Mouse (Mus musculus) activated CD4-positive, CD25-positive, alpha-beta regulatory T cell, adult 4 months (primary cell): ENCODE data around the gene Eef1akmt4. TPM values are rescaled to one million over a fixed set of nuclear protein-coding genes. Genes with fewer than 3 reads are reported as not detected.
A peak's percentile ranks its signal among the peaks of the same experiment; 100 is the strongest.

Experiments
- ATAC-seq: one replicate; pipeline ENCODE4 v1.8.0; 2017
- polyA plus RNA-seq, 2 experiments: library from polyadenylated mRNA; unstranded; fragments of 100-300 nt; shearing (Covaris generic); gene quantifications; one replicate each; pipeline ENCODE4 v1.2.1; 2017

Eef1akmt4 gene
- polyA plus RNA-seq: 10 to 100 TPM; 19.0 to 25.6 TPM

DNA sequence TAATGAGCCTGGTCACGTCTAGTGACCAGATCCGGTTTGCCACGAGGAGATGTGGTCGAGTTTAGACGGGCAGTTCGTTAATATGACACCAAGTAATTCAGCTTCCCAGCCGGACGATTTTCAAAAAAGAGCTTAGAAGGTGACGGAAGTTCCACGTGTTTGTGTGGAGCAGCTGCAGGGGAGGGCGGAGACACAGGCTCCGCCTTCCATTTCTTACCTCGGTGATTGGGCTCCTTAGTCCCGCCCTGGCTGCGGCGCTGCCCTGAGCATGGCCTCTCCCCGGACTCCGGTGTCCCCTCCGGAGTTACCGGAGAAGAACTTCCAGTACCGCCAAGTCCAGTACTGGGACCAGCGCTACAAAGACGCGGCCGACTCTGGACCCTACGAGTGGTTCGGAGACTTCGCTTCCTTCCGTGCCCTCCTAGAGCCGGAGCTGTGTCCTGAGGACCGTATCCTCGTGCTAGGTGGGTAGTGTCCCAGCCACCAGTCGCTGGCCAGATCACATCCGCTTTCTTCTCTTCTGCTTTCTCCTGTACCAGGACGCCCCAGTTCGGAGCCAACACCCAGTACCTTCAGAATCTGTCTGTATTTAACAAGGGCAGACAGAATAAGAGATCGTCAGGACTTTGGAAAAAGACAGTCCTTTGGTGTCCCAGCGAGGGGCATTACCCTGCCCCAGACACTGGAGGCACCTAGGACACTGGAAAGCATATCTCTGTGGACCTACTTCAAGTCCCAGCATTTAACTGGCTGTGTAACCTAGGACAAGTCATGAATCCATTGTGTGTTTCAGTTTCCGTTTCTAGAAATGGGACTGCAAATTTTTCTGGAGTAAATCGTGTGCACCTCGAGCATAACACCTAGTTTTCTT, at the start of gene Eef1akmt4, which contains the start of the genes Gm49333 and Alg3:
Gene Eef1akmt4, plus strand, starts transcription at position 237 of the 871 bp plus-strand sequence.
Gene Gm49333, plus strand, starts transcription at position 254 of the 871 bp plus-strand sequence.
Gene Alg3, minus strand, starts transcription at position 379 of the 871 bp plus-strand sequence.
- ATAC-seq: peak; percentile 96

GRCm38 (mm10) chr16:20565075-20565474, 46.3 kb upstream of the Eef1akmt4 start:
- ATAC-seq: no peak

DNA sequence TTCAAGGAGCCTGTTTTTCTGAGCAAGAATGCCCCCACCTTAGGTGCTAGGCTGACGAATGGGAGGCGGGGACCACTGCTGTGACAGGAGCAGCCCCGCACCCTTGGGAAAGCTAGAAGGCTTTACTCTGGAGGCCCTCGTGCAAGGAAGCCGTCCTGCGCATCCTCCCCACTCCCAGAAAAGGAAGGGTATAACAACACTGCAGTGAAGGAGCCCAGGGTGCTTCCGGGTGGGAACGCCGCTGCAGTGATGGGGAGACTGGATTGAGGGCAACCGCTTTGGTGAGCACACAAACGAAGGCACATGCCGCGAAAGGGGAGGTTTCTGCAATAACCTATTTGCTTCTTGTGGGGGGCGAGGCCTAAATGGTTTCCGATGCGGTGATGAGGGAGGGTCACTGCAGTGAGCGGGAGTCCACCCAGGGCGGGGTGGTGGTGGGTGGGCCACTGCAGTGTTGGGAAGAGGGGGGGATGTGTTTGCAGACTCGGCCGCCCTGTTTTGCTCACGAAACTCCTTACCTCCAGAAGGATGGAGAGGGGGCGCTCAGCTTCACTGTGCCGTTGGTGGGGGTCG, 21.9 kb upstream of the Eef1akmt4 start, which contains the start of gene Vwa5b2:
Gene Vwa5b2, plus strand, starts transcription at position 106 of the 573 bp plus-strand sequence.
- no peak for ATAC-seq

DNA sequence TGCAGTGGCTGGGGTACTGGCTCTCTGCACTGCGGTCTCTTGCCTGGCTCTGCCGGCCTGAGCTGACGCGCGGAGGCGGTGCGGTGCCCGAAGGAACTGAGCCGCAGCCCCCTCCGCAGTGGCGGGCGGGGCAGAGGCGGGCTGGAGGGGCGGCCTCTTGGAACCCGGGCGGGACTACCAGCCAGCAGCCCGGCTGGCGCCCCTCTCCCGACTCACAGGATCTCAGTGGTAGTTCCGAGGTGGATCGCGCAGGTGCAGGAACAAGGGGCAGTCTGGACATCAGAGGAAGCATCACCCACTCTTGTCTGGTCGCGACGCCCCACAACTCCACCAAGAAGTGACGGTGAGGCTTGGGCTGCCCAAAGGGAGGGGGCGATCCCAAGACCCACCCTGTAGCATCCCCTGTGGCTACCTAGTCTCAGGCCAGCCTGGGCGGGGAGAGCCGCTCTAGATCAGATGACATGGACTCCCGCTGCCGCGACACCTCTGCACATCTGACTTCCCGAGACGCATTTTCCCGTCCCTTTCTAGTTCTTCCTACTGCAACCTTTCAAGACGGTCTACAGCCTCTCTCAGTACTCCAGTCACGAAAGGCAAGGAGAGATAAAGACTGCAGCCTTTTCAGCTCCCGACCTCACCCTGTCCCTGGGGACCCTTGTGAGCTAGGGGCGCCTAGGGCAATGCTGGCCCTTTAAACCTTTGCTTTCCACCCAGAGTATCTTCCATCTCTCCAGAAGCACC, 21.3 kb upstream of the Eef1akmt4 start:
- no peak for ATAC-seq

DNA sequence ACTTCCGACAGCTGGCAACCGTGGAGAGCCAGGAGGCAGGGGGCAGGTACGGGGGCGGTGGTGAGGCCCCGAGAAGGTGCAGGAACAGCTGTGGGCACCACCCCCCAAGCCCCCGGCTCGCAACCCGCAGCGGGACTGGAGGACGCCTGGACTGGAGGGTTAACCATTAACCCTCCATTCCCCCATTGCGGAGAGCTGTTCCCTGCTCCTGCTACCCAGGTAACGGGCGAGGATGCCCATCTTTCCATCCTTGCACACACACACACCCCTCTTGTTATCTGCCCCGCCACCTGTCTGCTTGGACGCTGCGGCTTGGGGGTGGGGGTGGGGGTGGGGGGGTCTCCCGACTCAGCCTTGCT, 20.7 kb upstream of the Eef1akmt4 start:
- ATAC-seq: no peak

DNA sequence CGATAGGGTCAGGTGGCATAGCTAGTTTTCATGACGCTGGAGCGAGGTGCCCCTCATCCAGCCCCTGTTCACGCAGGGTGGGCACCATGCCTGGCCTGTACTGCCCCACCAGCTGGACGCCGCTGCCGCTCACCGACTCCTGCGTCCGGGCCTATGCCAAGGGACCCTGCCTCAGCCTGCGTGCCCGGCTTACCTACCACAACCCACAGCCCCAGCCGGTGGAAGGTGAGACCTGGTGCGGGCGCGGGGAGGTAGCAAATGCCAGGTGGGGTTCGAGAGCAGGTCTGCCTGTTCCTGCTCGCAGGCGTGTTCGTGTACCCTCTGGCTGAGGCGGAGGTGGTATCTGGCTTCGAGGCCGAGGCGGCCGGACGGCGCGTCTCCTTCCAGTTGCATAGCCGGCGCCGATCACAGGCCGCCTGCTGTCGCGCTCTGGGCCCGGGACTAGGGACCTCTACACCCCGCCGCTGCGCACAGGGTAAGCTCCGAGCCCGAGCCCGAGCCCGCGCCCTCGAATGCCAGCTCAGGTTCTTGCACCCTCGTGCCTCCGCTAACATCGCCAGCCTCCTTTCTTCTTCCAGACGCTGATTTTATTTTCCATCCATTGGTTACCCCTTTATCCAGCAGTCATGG, 20.2 kb upstream of the Eef1akmt4 start:
- ATAC-seq: no peak

DNA sequence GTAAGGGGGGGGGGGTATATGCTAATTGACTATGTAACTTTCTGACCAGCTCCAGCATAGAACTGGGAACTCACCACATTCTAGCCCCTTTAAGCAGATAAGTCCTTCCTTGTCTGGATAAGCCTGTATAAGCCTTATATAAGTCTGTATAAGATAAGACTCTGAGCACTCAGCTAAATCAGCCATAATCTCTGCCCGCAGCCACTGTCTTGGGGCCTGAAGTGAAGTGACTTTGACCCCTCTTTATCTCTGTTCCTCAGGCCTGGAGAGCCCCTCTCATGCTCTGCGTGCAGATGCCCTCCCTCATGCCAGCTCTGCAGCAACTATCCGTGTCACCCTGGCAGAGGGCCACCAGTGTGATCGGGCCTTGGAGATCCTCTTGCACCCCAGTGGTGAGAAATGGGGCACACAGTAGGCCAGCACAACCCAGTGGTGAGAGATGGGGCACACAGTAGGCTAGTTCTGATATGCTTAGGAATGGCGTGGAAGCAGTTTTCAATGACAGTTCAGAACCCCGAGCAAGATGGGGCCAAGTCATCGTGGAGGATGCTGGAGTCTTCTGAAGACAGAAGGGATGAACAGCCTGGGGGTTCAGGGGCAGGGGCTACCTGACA, 16.2 kb upstream of the Eef1akmt4 start:
- ATAC-seq: no peak

- no peak for ATAC-seq
Observed at GRCm38 (mm10) chr16:20595737-20596136, 15.7 kb upstream of the Eef1akmt4 start.

DNA sequence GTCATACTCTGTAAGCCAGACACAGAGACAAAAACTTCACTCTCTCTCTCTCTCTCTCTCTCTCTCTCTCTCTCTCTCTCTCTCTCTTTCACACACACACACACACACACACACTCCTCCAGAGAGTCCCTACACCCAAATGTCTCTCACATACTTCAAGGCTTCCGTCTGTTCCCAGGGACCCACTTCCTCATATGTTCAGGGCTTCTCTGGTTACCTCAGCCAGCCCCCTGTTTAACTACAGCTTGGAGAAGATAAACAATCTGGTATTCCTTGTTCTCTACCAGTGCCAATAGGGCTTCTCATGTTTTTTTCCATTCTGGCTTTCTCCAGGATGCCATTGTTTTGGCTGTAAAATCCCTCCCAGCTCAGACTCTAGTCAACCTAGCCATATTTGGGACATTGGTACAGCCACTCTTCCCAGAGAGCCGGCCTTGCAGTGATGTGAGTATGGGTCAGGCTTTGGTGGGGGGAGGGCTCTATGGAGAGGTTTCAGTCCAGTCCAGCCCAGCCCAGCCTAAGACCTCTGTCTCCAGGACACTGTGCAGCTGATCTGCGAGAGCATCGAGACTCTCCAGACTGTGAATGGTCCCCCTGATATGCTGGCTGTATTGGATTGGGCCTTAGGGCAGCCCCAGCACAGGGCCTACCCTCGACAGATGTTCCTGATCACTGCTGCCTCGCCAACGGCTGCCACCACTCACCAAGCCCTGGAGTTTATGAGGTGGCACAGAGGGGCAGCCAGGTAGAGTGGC, 14.5 kb upstream of the Eef1akmt4 start:
- ATAC-seq: no peak

GRCm38 (mm10) chr16:20600511-20600910, 10.9 kb upstream of the Eef1akmt4 start:
- no peak for ATAC-seq

GRCm38 (mm10) chr16:20604705-20605104, 6.7 kb upstream of the Eef1akmt4 start:
- no peak for ATAC-seq

DNA sequence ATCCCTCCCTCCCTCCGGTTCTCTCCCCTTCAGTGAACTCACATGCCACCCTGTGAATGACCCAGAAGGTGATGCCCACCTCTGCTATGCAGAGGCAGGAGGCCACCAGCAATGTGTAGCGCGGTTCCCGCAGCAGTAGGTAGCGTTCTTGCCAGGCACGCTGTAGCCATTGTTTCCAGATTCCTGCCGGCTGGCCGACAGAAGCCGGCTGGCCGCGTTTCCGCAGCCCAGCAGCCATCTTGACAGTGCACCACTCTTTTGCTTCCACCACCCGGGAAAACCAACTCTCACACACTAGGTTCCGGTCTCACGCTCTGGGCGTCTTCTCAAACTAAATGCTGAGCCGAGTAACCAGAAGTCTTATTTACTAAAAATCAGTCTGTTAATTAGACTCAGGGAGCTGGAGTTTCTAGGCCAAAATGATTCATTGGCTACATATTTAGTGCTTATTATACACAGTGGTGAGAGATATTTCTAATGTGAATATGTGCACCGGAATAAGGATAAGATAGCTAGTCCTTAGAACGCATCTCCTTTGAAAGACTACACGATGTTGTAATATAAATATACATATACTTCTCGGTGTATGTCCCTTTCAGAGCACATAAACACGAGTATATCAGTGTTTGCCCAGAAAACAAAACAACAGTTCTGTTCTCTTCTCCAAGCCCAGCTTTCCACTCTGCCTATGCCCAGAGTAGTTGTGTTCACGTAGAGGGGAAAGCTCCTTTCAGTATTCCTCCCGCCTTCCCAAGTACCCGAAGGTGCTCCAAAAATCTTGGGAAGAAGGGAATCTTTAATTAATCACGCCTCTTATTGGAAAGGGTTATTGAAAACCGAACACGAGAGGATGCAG, 664 bp upstream of the Eef1akmt4 start:
- ATAC-seq: peak; percentile 66

- peak; percentile 29 for ATAC-seq
Observed at GRCm38 (mm10) chr16:20619541-20620398, 8.4 kb downstream of the Eef1akmt4 start.

DNA sequence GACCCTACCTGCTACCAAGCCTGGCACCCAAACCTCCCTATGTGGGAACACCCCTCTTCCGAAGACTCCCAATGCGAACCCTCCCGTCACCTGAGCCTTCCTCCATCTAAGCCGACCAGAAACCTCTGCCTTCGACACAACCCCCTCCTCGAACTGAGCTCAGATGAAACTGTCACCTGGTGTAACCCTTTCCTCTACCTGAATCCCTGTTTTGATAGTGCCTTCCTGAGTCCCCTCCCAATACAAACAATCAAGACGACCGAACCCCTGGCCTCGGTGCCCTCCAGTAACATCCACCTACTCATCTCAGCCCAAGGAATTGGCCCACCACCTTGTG, 9.0 kb downstream of the Eef1akmt4 start:
- ATAC-seq: no peak

GRCm38 (mm10) chr16:20620751-20621190, 9.4 kb downstream of the Eef1akmt4 start:
- no peak for ATAC-seq

DNA sequence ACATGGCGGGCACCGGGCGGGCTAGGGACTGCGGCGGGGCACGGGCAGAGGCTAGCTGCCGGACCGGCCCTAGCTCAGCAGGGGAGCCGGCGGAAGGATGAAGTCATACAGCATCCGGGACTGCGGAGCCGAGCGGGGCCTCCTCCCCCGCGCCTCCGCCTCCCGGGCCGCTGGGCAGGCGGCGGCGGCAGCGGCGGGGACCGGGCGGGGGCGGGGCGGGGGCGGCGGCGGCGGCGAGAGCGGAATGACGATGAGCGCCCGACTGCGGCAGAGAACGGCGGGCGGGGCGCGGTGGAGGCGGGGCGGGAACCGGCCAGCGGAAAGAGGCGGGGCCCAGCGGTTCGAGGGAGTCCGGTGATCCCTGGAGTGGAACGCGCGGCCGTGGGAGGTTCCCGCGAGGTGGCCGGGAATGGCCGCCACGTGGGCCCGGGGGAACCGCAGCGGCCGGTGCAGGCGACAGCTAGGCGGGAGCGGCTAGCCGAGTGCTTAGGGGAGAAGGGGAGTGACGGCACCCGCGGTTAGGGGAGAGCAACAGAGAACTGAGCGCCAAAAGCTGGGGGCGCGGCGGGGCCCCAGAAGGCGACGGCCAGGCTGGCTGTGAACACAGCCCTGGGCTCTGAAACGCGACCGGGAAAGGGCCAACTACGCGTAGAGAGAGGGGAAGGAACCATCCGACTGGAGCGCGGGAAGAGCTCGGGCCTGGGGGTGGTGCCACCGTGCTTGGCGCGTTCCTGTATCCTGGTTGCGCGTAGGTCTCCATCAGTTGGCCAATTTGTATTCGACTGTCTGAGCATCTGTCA, 10.0 kb downstream of the Eef1akmt4 start, which contains the start of gene Camk2n2:
Gene Camk2n2, minus strand, starts transcription at position 97 of the 800 bp plus-strand sequence.
- ATAC-seq: peak; percentile 21

DNA sequence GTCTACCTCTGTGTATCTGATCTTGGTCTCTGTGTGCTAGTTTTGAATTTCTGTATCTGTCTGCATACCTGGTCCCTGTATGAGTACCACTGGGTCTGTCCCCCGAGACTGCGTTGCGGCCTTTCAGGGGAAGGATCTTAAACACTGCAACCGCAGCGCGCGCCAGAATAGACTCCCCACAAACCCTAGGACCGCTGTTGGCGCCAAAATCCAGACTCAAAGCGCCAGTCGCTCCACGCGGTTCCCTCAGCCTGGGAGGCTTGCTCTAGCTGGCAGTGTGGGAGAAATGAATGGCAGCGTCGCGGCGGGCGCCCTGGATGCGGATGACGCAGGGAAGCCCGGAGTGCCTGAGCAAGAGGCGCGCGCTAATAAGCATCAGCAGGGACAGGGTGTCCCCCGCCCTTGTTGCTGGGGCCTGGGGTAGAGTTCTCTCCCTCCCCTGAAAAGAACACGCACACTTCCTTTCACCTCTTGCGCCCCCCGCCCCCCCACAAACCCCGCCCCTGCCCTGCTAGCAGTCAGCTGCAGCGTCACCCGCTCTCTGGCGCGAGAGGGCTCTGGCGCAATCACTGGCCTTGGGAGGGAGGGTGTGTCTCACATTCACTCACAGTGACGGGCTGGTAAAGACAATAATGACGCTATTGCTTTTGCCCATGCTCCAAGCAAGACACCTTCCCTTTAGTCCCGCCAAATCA, 10.7 kb downstream of the Eef1akmt4 start:
- peak; percentile 36 for ATAC-seq

- ATAC-seq: no peak
Observed at GRCm38 (mm10) chr16:20623211-20623610, 11.8 kb downstream of the Eef1akmt4 start.
